Mouse (Mus musculus) adrenal gland, adult 10 weeks (tissue): ENCODE data around the gene Defa28. TPM values are rescaled to one million over a fixed set of nuclear protein-coding genes. Genes with fewer than 3 reads are reported as not detected.

Experiments
- polyA plus RNA-seq: library from polyadenylated mRNA; stranded (reverse); fragments of 350-450 nt; fragmentation: Illumina TruSeq; extraction: RNeasy Lipid Tissue Mini Kit (QIAGEN cat#74804); gene quantifications from one replicate; pipeline ENCODE4 v1.2.3, GENCODE M21; 2014; ENCODE audit warnings: low read depth, low replicate concordance

Defa28 gene
- not detected for polyA plus RNA-seq

DNA sequence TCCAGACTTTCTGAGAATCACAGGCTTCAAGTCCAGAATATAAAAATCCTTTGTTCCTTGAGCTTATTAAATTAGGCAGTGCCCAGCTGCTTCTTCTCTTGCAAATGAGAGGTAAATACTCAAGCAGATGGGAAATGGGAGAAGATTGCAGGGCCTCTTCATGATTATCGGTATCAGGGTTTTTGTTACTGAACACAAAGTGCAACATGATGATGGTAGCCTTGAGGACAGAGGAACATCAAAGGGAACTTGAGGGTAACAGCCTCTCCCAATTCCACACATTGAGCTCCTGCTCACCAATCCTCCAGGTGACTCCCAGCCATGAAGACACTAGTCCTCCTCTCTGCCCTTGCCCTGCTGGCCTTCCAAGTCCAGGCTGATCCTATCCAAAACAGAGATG is at the start of gene Defa28:
Gene Defa28 (plus strand): TSS at position 301 of the 400 bp plus-strand sequence.

DNA sequence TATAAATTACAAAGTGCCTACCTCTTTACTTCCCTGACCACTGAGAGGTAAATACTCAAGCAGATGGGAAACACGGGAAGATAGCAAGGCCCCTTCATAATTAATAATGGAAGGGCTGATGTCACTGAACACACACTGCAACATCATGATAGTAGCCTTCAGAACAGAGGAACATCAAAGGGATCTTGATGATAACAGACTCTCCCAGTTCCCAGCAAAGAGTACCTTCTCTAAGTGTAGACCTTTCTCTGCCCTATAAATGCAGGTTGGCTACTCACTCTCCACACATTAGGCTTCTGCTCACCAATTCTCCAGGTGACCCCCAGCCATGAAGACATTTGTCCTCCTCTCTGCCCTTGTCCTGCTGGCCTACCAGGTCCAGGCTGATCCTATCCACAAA is 17.7 kb upstream of the Defa28 start, which contains the start of gene Defa37:
Gene Defa37 (plus strand): TSS at position 301 of the 400 bp plus-strand sequence.

DNA sequence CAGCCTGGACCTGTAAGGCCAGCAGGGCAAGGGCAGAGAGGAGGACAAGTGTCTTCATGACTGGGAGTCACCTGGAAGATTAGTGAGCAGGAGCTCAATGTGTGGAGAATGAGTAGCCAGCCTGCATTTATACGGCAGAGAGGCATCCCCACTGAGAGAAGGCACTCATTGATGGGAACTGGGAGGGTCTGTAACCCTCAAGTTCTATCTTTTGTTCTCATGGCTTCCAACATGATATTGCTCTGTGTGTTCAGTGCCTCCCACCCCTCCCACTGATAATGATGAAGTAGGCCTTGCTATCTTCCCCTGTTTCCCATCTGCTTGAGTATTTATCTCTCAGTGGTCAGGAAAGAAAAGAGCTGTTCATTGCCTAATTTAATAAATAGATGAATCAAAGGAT is 11.6 kb downstream of the Defa28 start, which contains the start of gene Gm7861:
Gene Gm7861 (minus strand): TSS at position 101 of the 400 bp plus-strand sequence.

DNA sequence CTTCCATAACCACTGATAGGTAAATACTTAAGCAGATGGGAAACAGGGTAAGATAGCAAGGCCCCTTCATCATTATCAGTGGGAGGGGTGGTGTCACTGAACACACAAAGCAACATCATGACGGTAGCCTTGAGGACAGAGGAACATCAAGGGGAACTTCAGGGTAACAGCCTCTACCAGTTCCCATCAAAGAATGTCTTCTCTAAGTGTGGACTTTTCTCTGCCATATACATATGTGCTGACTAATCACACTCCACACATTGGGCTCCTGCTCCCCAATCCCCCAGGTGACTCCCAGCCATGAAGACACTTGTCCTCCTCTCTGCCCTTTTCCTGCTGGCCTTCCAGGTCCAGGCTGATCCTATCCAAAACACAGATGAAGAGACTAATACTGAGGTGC is 35.1 kb downstream of the Defa28 start, which contains the start of gene Defa26:
Gene Defa26 (plus strand): TSS at position 301 of the 400 bp plus-strand sequence.

Other genes starting within 250 kb of the Defa28 start
- not detected for gene Defa2, start 204.5 kb upstream of the Defa28 start, polyA plus RNA-seq
- gene Defa33, start 191.2 kb upstream of the Defa28 start, polyA plus RNA-seq, result not detected
- gene Defa36, start 155.6 kb upstream of the Defa28 start, polyA plus RNA-seq, result not detected
- not detected for gene Gm7849, start 126.4 kb upstream of the Defa28 start, polyA plus RNA-seq
- not detected for gene Defa20, start 73.7 kb upstream of the Defa28 start, polyA plus RNA-seq
- gene Defa32, start 54.0 kb upstream of the Defa28 start, polyA plus RNA-seq, result not detected
- gene Defa37, start 17.6 kb upstream of the Defa28 start, polyA plus RNA-seq, result not detected
- not detected for gene Gm7861, start 11.5 kb downstream of the Defa28 start, polyA plus RNA-seq
- not detected for gene Defa26, start 35.2 kb downstream of the Defa28 start, polyA plus RNA-seq
- not detected for gene Defa17, start 72.8 kb downstream of the Defa28 start, polyA plus RNA-seq
- gene Defa34, start 82.8 kb downstream of the Defa28 start, polyA plus RNA-seq, result not detected
- not detected for gene AY761184, start 120.6 kb downstream of the Defa28 start, polyA plus RNA-seq
- not detected for gene Defa24, start 151.5 kb downstream of the Defa28 start, polyA plus RNA-seq
- not detected for gene Defb50, start 240.5 kb downstream of the Defa28 start, polyA plus RNA-seq